Mouse (Mus musculus): Measurements from ENCODE around the gene Ctnnb1. TPM values are rescaled to one million over a fixed set of nuclear protein-coding genes. Genes with fewer than 3 reads are reported as not detected.

Gene Ctnnb1
- polyA plus RNA-seq, 1 experiment, result 255 TPM

DNA sequence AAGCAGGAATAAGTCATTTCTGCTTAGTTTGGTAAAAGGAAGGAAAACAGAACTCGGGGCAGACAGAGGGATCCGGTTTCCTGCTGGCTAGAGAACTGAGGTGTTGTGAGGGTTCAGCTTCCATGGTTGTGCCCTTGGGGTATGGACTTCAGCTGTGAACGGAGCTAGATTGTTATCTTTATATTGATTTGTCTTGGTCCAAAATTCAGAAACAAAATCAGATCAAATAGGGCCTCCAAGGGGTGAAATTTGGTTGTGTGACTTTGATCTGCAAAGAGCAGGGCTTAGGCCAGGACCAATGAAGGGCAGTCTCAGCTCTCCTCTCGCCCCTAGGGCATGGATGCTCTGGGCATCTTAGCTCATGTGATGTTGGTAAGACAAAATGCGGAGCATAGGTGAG is 55.5 kb downstream of the Ctnnb1 start:
- DNase-seq, result no peak
- TF ChIP-seq POLR2A (IDR thresholded peaks at IDR 0.05; ENCODE audit: borderline replicate concordance, insufficient read depth, low read length), result no peak
- no peak for TF ChIP-seq CTCF (IDR thresholded peaks at IDR 0.05; ENCODE audit: borderline replicate concordance, insufficient read depth, low read depth, low read length)
- Histone ChIP-seq H3K4me3 (replicated peaks; ENCODE audit: insufficient read depth, low read depth, low read length) (no peak overlapping the region), H3K4me1 (ENCODE audit: control insufficient read depth, insufficient read depth, low read length) (0 out of 2 replicates have a peak, but pooled peaks cover 2% of the 10 kb centered on the region), H3K27me3 (ENCODE audit: control insufficient read depth, insufficient read depth, low read length) (no peaks in the 10 kb centered on the region), H3K27ac (ENCODE audit: insufficient read depth, low read length) (no peak overlapping the region)
- WGBS, result 92% methylated on average over 5 of the region's 5 CpGs

DNA sequence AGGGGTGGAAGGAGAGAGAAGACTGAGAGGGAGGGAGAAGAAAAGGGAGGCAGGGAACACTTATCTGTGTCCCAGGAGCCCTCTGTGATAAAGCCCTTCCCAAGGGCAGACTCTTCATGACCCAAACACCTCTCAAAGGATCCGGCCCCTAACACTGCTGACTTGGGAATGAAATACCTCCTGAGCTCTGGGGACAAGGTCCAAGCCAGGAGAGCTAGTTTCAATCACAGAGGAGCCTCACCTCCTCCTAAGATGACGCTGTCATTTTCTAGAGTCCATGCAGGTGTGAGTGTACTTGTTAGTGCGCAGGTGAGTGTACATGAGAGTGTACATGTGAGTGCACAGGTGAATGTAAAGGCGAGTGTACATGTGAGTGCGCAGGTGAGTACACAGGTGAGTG is 56.0 kb downstream of the Ctnnb1 start:
- Histone ChIP-seq H3K27ac (ENCODE audit: insufficient read depth, low read length) (no peak overlapping the region), H3K4me3 (replicated peaks; ENCODE audit: insufficient read depth, low read depth, low read length) (no peak overlapping the region), H3K4me1 (ENCODE audit: control insufficient read depth, insufficient read depth, low read length) (0 out of 2 replicates have a peak, but pooled peaks cover 6% of the 10 kb centered on the region), H3K27me3 (ENCODE audit: control insufficient read depth, insufficient read depth, low read length) (no peaks in the 10 kb centered on the region)
- TF ChIP-seq POLR2A (IDR thresholded peaks at IDR 0.05; ENCODE audit: borderline replicate concordance, insufficient read depth, low read length) (no peak), CTCF (IDR thresholded peaks at IDR 0.05; ENCODE audit: borderline replicate concordance, insufficient read depth, low read depth, low read length) (no peak)
- no peak for DNase-seq
- WGBS, result 98% methylated on average over 5 of the region's 5 CpGs

- H3K27me3 ChIP-seq (ENCODE audit: control insufficient read depth, insufficient read depth, low read length), result no peaks in the 10 kb centered on the region
- H3K27ac ChIP-seq (ENCODE audit: insufficient read depth, low read length), result no peak overlapping the region
- 0 out of 2 replicates have a peak, but pooled peaks cover 6% of the 10 kb centered on the region for H3K4me1 ChIP-seq (ENCODE audit: control insufficient read depth, insufficient read depth, low read length)
- no peak overlapping the region for H3K4me3 ChIP-seq (replicated peaks; ENCODE audit: insufficient read depth, low read depth, low read length)
- TF ChIP-seq POLR2A (IDR thresholded peaks at IDR 0.05; ENCODE audit: borderline replicate concordance, insufficient read depth, low read length) (no peak), CTCF (IDR thresholded peaks at IDR 0.05; ENCODE audit: borderline replicate concordance, insufficient read depth, low read depth, low read length) (no peak)
- no peak for DNase-seq
- WGBS, result 98% methylated on average over 5 of the region's 5 CpGs
Measured at GRCm38 (mm10) chr9:120985524-120985923, 56.5 kb downstream of the Ctnnb1 start.

DNA sequence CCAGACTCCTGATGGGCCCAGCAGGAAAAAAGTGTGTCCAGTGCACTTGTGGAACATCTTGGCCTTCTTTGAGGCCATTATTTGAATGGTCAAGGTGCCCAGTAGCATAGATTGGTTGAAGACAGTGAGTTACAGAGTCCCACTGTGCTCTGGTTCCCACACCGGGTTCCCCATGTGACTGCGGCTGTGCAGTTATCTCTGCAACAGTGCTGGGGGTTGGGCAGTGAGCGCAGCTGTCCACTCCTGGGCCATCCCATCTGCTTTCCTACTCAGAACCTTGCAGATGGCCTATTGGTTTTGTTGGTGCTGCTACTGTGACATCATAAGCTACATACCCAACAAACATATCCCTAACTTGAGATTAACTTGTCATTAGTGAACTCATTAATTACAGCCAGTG is 57.2 kb downstream of the Ctnnb1 start:
- DNase-seq, result no peak
- Histone ChIP-seq H3K27ac (ENCODE audit: insufficient read depth, low read length) (no peak overlapping the region), H3K4me3 (replicated peaks; ENCODE audit: insufficient read depth, low read depth, low read length) (no peak overlapping the region), H3K27me3 (ENCODE audit: control insufficient read depth, insufficient read depth, low read length) (no peaks in the 10 kb centered on the region), H3K4me1 (ENCODE audit: control insufficient read depth, insufficient read depth, low read length) (0 out of 2 replicates have a peak, but pooled peaks cover 6% of the 10 kb centered on the region)
- WGBS, result 88% methylated on average over 3 of the region's 3 CpGs
- TF ChIP-seq CTCF (IDR thresholded peaks at IDR 0.05; ENCODE audit: borderline replicate concordance, insufficient read depth, low read depth, low read length) (no peak), POLR2A (IDR thresholded peaks at IDR 0.05; ENCODE audit: borderline replicate concordance, insufficient read depth, low read length) (no peak)

GRCm38 (mm10) chr9:120986994-120987393 is 58.0 kb downstream of the Ctnnb1 start:
- 91% methylated on average over 4 of the region's 4 CpGs for WGBS
- no peaks in the 10 kb centered on the region for H3K27me3 ChIP-seq (ENCODE audit: control insufficient read depth, insufficient read depth, low read length)
- H3K4me1 ChIP-seq (ENCODE audit: control insufficient read depth, insufficient read depth, low read length), result 0 out of 2 replicates have a peak, but pooled peaks cover 6% of the 10 kb centered on the region
- TF ChIP-seq POLR2A (IDR thresholded peaks at IDR 0.05; ENCODE audit: borderline replicate concordance, insufficient read depth, low read length) (no peak), CTCF (IDR thresholded peaks at IDR 0.05; ENCODE audit: borderline replicate concordance, insufficient read depth, low read depth, low read length) (no peak)
- no peak overlapping the region for H3K4me3 ChIP-seq (replicated peaks; ENCODE audit: insufficient read depth, low read depth, low read length)
- no peak overlapping the region for H3K27ac ChIP-seq (ENCODE audit: insufficient read depth, low read length)
- DNase-seq, result no peak

- 44% methylated on average over 9 of the region's 9 CpGs for WGBS
- TF ChIP-seq CTCF (IDR thresholded peaks at IDR 0.05; ENCODE audit: borderline replicate concordance, insufficient read depth, low read depth, low read length), result no peak
- no peak for TF ChIP-seq POLR2A (IDR thresholded peaks at IDR 0.05; ENCODE audit: borderline replicate concordance, insufficient read depth, low read length)
- no peaks in the 10 kb centered on the region for H3K27me3 ChIP-seq (ENCODE audit: control insufficient read depth, insufficient read depth, low read length)
- no peak overlapping the region for H3K27ac ChIP-seq (ENCODE audit: insufficient read depth, low read length)
- H3K4me3 ChIP-seq (replicated peaks; ENCODE audit: insufficient read depth, low read depth, low read length), result no peak overlapping the region
- DNase-seq, result no peak
- H3K4me1 ChIP-seq (ENCODE audit: control insufficient read depth, insufficient read depth, low read length), result 0 out of 2 replicates have a peak, but pooled peaks cover 6% of the 10 kb centered on the region
Measured at GRCm38 (mm10) chr9:120988088-120988487, 59.1 kb downstream of the Ctnnb1 start.

DNA sequence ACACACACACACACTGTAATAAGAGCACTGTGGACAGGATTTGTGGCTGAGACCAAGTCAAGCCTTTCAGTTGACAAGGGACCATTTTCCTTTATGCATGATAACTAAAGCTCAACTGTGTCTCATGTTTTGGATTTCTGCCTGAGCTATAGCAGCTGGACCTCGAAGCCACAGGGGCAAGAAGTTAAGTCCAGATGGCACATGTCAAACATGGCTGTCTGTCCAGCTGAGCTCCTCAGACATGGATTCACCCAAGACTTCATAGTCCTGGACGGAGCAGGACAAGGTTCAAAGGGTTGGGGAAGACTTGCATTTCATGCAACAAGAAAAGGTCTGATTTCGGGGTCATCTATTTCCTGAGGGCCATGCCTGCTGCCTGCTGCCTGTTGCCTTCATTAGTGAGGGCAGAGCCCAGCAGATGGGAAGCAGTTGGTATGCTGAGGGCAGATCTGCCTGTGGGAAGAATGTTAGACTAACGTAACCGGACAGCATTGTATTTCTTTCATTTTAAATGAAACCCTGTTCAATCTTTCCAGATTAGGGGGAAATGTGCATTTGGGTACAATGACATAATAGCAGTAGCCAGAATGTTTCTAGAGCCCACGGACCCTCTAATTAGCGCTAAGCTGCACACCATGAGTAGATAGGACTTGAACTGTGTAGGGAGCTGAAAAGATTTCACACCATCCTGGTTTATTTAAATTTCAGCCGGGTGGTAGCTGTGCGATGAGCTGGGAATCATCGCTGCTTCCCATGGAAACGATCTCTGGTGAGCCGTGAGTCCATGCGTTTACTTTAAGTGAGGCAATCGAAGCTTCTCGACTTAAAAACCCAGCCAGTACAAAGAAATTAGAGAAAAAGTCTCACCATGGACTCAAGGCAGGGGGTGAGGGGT is 61.0 kb downstream of the Ctnnb1 start:
- H3K27ac ChIP-seq (ENCODE audit: insufficient read depth, low read length), result no peak overlapping the region
- H3K27me3 ChIP-seq (ENCODE audit: control insufficient read depth, insufficient read depth, low read length), result no peaks in the 10 kb centered on the region
- no peak for DNase-seq
- WGBS, result 46% methylated on average over 15 of the region's 15 CpGs
- no peak overlapping the region for H3K4me3 ChIP-seq (replicated peaks; ENCODE audit: insufficient read depth, low read depth, low read length)
- TF ChIP-seq POLR2A (IDR thresholded peaks at IDR 0.05; ENCODE audit: borderline replicate concordance, insufficient read depth, low read length) (no peak), CTCF (IDR thresholded peaks at IDR 0.05; ENCODE audit: borderline replicate concordance, insufficient read depth, low read depth, low read length) (no peak)
- 0 out of 2 replicates have a peak, but pooled peaks cover 4% of the 10 kb centered on the region for H3K4me1 ChIP-seq (ENCODE audit: control insufficient read depth, insufficient read depth, low read length)

DNA sequence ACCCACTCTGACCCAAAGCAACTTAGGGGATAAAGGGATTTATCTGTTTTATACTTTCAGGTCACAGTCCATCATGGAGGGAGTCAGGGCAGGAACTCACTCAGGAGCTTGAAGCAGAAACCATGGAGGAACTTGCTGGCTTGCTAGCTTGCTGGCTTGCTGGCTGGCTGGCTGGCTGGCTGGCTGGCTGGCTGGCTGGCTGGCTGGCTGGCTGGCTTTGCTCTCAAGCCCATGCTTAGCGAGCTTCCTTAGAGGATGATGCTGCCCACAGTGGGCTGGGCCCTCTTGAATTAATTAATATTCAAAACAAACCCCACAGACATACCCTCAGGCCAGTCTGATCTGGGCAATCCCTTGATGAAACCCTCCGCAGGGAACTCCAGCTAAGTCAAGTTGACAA is 62.8 kb downstream of the Ctnnb1 start:
- Histone ChIP-seq H3K27ac (ENCODE audit: insufficient read depth, low read length) (no peak overlapping the region), H3K27me3 (ENCODE audit: control insufficient read depth, insufficient read depth, low read length) (no peaks in the 10 kb centered on the region), H3K4me3 (replicated peaks; ENCODE audit: insufficient read depth, low read depth, low read length) (no peak overlapping the region), H3K4me1 (ENCODE audit: control insufficient read depth, insufficient read depth, low read length) (0 out of 2 replicates have a peak, but pooled peaks cover 4% of the 10 kb centered on the region)
- 84% methylated on average over 2 of the region's 2 CpGs for WGBS
- DNase-seq, result no peak
- no peak for TF ChIP-seq CTCF (IDR thresholded peaks at IDR 0.05; ENCODE audit: borderline replicate concordance, insufficient read depth, low read depth, low read length)
- no peak for TF ChIP-seq POLR2A (IDR thresholded peaks at IDR 0.05; ENCODE audit: borderline replicate concordance, insufficient read depth, low read length)
